Mouse (Mus musculus): ENCODE measurements at regions not wholly inside any gene's neighbourhood (a gene's known extent, or its start where the extent isn't known, plus 50 kb on each side); places are given as distances from the start of the nearest gene placed in this dataset.

DNA sequence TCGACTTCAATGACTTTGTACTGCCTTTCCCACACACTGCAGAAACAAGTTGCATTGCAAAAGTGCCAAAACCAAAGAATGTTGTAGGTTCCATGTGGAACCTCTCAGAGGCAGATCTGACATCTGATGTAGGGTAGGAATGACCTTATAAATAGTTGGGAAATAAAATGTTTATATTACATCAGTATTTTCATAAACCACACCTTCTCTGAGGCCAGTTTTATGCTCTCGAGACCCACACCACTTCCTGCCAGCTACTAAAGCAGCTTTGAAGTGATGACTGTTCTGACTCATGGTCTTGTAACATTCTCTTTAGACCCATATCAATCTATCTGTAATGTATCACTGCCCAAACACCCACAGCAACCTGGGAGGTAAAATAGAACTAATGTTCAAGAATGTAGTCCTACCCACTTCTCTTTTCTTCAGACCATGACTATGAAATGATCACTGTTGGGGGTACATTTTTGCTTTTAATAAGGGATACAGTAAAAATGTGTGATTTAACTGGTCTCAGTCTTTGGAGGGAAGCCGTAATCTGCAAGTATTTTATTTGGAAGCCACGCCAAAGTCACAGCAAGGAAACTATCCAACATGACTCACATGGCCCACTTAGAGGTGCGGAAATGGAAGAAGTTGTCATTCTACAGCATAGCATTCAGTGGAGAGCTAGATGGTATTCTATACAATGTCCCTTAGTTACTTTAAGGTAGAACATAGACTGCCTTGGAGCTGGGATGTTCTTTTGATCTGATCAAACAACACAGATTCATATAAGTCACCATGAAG is 199.4 kb downstream of the Snx13 start:
- in situ Hi-C loops (cut with MboI, MseI) = no loop called here

DNA sequence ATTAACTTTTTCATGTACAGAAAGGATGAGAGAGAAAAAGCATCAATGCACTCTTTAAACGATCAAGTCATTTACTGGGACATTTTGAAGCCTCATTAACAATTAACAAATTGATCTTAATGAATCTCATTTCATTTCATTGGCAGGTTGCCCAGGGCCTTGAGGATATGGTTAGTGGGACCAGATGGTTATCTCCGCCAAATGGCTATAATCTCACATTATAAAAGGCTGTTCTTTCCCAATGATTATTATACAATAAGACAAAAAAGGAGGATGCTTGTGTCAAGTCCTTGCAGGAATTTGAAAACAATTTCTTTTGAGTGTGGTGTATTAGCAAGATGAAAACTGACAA is 185.3 kb downstream of the Snx13 start:
- in situ Hi-C loops (cut with MboI, MseI) = no loop called here

DNA sequence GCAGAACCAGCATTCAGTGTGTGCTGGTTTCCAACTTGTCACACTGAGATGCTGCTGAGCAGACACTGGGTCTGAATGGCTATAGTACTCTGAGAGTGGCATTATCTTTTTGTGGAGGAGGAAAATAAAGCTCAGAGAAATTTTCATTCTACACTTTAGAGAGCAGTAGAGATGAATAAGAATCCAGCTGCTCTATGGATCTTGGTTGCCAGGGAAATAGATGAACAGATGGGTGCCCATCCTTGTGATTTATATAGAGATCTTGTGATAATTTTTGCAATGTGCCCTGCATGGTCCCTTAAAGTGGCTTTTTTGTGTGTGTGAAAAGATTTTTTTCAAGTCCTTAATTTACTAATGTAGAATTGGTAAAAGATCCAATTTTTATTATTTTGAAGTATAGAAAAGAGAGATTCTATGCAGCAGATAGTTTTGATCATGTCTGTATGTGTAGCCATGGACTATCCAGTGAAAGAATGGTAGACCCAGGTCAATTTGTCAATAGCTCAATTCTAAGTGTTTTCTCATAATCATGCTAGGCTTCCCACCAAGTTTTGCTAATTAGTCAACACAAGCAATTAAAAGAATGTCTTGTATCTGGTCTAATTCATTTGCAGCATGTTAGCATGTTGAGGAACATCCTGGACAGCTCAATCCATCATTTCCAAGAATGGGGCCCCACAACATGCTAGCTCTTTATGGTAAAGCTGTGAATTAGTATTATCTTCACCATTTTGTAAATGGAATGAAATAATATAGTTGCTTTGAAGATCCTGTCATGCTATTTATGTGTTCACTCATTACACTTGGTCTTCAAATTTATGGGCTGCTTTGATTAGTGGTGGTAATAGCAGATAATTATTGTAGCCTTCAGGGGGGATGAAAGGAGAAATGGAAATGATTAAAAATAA is 184.7 kb downstream of the Snx13 start:
- in situ Hi-C loops (cut with MboI, MseI) = no loop called here

DNA sequence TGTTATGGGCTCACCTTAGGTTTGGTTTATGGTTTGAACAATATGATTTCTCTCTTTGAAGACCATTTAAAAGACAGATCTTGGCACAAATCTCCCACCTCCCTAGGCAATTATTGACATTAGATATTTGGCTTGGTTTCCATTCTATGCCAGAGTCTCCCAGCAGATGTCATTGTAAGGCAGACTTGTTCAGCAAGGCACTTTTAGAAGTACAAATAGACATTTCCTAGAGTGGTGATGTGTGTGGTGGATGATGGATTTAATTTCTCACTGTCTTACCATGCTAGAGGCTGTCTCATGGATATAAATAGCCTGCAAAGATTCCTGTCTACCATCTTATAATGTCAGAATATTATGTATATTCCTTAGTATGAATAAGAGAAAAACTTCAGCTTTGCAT is 173.4 kb downstream of the Snx13 start:
- in situ Hi-C loops (cut with MboI, MseI) = no loop called here

DNA sequence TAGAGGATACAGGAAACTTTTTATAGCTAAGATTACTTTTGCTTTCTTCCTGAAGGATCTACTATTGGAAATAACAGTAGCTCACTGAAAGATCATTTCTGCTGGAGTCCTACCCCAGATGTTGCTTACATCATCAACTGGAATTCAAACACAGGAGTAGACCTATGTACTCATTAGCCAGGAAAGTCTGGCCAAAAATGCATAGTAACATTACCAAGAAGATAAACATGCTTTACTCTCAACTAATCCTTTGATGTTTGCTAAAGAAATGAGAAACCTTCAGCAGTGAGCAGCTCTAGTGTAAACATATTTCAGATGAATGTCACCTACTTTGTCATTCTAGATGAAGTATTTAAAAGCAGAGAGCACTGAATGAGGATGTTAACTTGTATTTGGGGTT is 173.0 kb downstream of the Snx13 start:
- in situ Hi-C loops (cut with MboI, MseI) = no loop called here

DNA sequence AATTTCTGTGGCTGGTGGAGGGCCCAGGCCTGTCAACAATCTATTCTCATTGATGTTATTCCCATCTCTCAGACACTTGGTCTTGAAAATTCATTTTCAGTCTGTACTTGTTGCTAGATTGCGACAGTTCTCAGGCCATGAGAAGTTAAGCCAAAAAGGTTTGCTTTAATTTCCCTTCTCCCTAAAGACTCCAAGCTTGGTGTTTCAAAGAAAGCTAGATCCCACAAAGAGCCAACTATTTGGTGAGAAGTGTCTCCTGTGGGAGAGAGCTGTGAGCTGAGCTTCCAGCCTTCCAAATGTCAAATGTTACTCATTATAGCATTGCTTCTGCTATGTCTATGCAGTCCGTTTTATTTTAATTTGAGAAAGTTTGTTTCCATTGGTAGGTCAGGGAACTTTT is 169.7 kb downstream of the Snx13 start:
- in situ Hi-C loops (cut with MboI, MseI) = no loop called here

DNA sequence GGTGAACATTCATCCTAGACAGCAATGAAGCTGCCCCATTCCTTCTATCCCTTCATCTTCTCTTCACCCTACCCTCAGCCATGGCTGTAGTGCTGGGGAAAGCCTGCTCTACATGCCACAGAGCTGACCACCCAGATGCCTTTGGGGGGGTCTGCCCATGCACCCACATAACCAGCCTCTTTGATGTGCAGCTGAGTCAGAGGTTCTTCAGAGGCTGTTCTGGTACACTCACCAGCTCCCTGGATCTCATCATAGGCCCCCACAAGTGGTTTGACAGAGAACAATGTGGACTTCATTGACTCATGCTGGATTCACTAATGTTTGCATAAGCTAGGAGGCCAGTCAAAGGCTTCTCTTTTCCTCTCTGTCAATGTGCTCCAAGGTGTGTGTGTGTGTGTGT is 162.4 kb downstream of the Snx13 start:
- in situ Hi-C loops (cut with MboI, MseI) = no loop called here

DNA sequence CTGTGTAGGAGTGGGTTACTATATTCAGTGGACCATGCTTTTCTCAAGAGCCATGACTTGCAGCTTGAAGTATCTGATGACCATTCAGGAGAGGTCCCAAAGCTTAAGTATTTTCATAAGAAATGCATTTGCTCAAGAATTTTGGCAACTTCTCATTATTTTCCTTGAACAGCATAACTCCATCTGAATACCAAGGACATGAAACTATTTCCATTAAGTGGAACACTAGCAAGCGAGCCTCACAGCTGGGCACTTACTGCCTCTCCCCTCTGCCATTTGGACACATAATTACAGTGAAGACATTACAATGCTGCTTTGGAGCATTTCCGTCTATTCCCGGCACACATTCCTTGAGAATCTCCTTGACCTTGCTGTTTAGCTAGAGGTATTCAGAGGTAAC is 160.6 kb downstream of the Snx13 start:
- in situ Hi-C loops (cut with MboI, MseI) = no loop called here

DNA sequence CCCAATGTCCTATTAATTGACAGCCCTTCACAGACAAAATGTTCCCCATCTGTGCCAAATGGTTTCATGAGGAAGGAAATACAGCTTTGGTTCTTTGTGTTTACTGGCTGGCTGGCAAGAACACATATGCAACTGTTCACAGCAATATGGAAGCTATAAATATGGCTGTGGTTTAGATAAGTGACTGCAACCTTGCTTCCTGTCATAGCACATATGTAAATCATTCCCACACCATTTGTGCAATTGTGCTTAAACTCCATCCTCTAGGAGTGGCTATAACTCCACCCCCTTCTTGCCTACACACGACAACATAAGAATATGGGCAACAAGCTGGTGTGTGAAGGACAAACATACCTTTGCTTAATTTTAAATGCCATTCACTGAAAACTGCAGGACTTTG is 156.4 kb downstream of the Snx13 start:
- in situ Hi-C loops (cut with MboI, MseI) = no loop called here

DNA sequence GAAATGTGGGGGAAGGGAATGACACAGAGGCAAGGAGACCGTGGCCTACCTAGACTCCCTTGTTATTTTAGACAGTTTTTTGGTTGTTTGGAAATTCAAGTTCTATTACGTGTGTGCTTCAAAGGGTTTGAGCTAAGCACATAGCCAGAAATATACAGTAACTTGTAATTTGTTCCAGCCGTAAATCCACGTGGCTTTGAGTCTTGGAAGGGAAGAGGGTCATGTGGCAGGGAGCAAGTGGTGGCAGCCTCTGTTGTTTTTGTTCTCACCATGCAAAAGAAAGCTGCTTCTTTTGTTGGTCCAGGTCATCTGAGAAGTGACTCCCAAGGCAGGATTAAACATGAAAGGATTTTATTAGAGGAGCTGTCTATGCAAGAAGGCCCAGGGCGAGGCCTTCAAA is 153.1 kb downstream of the Snx13 start:
- in situ Hi-C loops (cut with MboI, MseI) = no loop called here
